Mouse (Mus musculus) left cerebral cortex, postnatal 4 days (tissue): ENCODE results near the gene Syce3. TPM values are rescaled to one million over a fixed set of nuclear protein-coding genes. Genes with fewer than 3 reads are reported as not detected.

Experiments
- total RNA-seq, 2 experiments: library from RNA; stranded (reverse); gene quantifications; 2 replicates each; pipeline ENCODE4 v1.2.3; 2021

Gene Syce3
- total RNA-seq, 2 experiments from 2014 or later = not detected

Other genes with a start within 250 kb of the Syce3 start
- 100 to 1,000 TPM; 100 TPM for gene Plxnb2, start 229.7 kb downstream of the Syce3 start, total RNA-seq
- gene Dennd6b, start 214.0 kb downstream of the Syce3 start, total RNA-seq = 10 to 100 TPM; 46.6 to 49.4 TPM
- gene Ppp6r2, start 198.9 kb downstream of the Syce3 start, total RNA-seq = 100 to 1,000 TPM; 163 to 165 TPM
- gene Sbf1, start 95.2 kb downstream of the Syce3 start, total RNA-seq = 100 to 1,000 TPM; 192 to 235 TPM
- gene Adm2, start 87.8 kb downstream of the Syce3 start, total RNA-seq = not detected
- gene Miox, start 76.1 kb downstream of the Syce3 start, total RNA-seq = not detected
- 10 to 100 TPM; 22.9 to 36.2 TPM for gene Lmf2, start 54.8 kb downstream of the Syce3 start, total RNA-seq
- gene Ncaph2, start 54.8 kb downstream of the Syce3 start, total RNA-seq = 10 to 100 TPM; 86.6 to 93.2 TPM
- gene Sco2, start 36.7 kb downstream of the Syce3 start, total RNA-seq = 10 to 100 TPM; 25.0 to 28.7 TPM
- gene Tymp, start 33.5 kb downstream of the Syce3 start, total RNA-seq = under 1 TPM; 0.62 to 0.81 TPM
- gene Odf3b, start 31.2 kb downstream of the Syce3 start, total RNA-seq = 1 to 10 TPM; 1.8 to 1.9 TPM
- not detected for gene Klhdc7b, start 25.6 kb downstream of the Syce3 start, total RNA-seq
- 1 to 10 TPM; 4.0 to 7.6 TPM for gene Cpt1b, start 15.4 kb upstream of the Syce3 start, total RNA-seq
- gene C730034F03Rik, start 19.1 kb upstream of the Syce3 start, total RNA-seq = 1 to 10 TPM; 1.8 to 3.2 TPM
- gene Gm44502, start 19.2 kb upstream of the Syce3 start, total RNA-seq = 1 to 10 TPM in 1 of 2 experiments, under 1 TPM in 1; 0.40 to 1.3 TPM
- gene Chkb, start 19.4 kb upstream of the Syce3 start, total RNA-seq = 10 to 100 TPM; 75.8 TPM
- gene Mapk8ip2, start 43.4 kb upstream of the Syce3 start, total RNA-seq = 100 to 1,000 TPM; 155 to 170 TPM
- gene Arsa, start 66.9 kb upstream of the Syce3 start, total RNA-seq = 10 to 100 TPM; 31.5 to 32.8 TPM
- 100 to 1,000 TPM; 136 to 141 TPM for gene Shank3, start 89.1 kb upstream of the Syce3 start, total RNA-seq
- 1 to 10 TPM; 5.8 to 5.9 TPM for gene Acr, start 157.8 kb upstream of the Syce3 start, total RNA-seq
- 10 to 100 TPM; 51.7 to 54.5 TPM for gene Rabl2, start 181.4 kb upstream of the Syce3 start, total RNA-seq